Mouse (Mus musculus) limb, embryonic 15.5 days (tissue): ENCODE data around the gene Satb2. TPM values are rescaled to one million over a fixed set of nuclear protein-coding genes. Genes with fewer than 3 reads are reported as not detected.

ENCODE experiments used
- microRNA-seq: library from miRNA; unstranded; fragments of <30 nt; microRNA quantifications from one replicate; pipeline ENCODE4, GENCODE M21; 2016
- polyA plus RNA-seq: library from polyadenylated mRNA; unstranded; fragments of >200 nt; fragmentation: Nextera tagmentation; extraction: Ambion mirVana; gene quantifications from 2 replicates; pipeline ENCODE4 v1.2.1, GENCODE M21; 2015

Gene Satb2
- polyA plus RNA-seq, 1 experiment from 2014 or later: 4.3 TPM

Small RNA genes lying within 50 kb of the gene (microRNA-seq; reads per million reads assigned to microRNA genes)
- gene Gm23943: not detected
